Mouse (Mus musculus) induced T-regulatory cell, adult 2 months (primary cell): ENCODE data around the gene Cep89.

ENCODE experiments used
- DNase-seq: peaks from one replicate; pipeline ENCODE4 v3.0.0-alpha.2; 2012; ENCODE audit warnings: low read depth

Cep89 gene

DNA sequence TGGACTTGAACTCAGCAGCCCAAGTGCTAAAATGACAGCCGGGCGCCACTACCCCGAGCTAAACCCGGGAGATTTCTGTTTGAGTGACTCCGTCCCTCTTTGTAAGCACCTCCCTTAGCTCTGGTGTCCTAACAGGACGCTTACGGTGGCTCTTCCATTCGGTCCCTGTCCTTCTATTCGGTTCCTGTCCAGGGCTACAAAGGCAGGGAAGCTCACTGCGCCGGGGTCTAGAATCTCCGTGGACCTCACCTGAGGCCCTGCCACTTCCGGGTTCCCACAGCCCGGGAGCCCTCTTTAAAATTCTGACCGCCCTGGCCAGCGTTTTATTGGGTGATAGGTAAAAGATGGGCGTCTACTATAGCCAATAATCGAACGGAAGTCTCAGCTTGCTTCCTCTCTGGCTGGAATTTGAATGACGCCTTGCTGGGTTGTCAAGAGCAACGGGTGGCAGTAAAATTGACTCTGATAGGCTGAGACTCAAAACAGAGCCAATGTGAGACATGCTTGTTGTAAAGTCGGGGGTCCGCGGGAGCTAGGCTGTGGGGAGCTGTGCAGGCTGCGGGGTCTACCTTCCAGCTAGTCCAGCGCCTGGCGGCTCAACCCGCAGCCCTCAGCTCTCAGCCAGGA is at the start of gene Cep89, which contains the start of gene Faap24:
Cep89 (plus strand) TSS at position 494 of the 627 bp plus-strand sequence.
Faap24 (minus strand) TSS at position 295 of the 627 bp plus-strand sequence.
- DNase-seq, result peak; percentile 99

GRCm38 (mm10) chr7:35347918-35348700 is 48.7 kb upstream of the Cep89 start:
- no peak for DNase-seq

DNA sequence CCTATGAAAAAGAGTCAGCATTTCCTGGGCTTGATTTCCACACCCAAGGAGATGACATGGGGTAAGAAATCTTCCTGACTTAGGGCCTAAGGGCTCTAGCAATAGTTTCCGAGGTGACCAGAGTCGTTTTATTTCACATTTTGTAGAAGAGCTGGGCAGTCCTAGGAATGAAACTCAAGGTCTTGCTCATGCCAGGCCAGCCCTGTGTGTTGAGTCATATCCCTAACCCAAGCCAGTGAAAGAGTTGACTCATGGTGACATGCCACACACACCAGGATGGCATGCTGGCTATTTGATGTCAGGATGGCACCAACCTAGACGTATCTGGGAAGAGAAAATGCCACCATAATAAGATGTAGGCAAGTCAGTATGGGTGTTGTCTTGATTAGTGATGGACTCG is 47.8 kb upstream of the Cep89 start:
- DNase-seq, result no peak

- DNase-seq, result no peak
Measured at GRCm38 (mm10) chr7:35349886-35350684, 46.8 kb upstream of the Cep89 start.

- no peak for DNase-seq
Measured at GRCm38 (mm10) chr7:35351155-35351554, 45.7 kb upstream of the Cep89 start.

GRCm38 (mm10) chr7:35353306-35353705 is 43.5 kb upstream of the Cep89 start:
- no peak for DNase-seq

GRCm38 (mm10) chr7:35355303-35355872 is 41.4 kb upstream of the Cep89 start:
- DNase-seq, result no peak

DNA sequence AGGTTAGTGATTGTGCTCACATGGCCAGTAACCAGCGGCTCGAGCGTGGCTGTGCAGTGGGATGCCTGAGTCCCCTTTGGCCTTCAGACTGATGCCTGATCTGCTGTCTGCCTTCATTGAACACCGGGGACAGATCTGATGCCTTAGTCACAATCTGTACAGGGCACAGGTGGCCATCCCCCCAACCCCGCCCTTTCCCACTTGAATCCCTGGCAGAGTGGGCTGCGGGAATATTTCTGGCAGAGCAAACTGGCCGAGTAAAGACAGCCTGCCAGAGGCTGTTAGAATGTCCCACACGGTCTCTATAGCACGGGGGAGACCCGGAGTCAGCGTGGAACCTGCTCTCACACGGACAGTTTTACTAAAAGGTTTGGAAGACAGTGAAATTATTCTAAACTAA is 39.2 kb upstream of the Cep89 start:
- DNase-seq, result no peak

- no peak for DNase-seq
Measured at GRCm38 (mm10) chr7:35362253-35362652, 34.6 kb upstream of the Cep89 start.

DNA sequence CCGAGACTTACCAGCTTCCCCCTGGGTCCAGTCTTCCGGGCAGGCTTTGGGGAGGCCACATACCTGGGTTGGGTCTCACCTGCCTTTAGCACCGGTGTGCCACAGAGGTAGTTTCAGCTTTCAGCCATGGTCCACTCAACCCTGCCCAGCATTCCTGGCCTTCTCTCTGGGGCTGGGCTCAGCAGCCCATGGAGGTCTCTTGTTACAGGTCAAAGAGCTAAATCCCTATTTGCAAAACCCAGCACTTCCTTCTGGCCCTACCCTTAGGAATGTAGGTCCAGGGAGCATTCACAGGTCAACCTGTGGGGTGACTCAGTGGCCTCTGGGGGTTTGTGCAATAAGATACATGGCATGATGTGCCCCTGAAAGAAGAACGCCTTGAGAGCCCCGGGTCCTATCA is 34.0 kb upstream of the Cep89 start:
- DNase-seq, result no peak

GRCm38 (mm10) chr7:35365161-35365910 is 31.5 kb upstream of the Cep89 start:
- DNase-seq, result no peak

GRCm38 (mm10) chr7:35371096-35371495 is 25.7 kb upstream of the Cep89 start:
- no peak for DNase-seq

DNA sequence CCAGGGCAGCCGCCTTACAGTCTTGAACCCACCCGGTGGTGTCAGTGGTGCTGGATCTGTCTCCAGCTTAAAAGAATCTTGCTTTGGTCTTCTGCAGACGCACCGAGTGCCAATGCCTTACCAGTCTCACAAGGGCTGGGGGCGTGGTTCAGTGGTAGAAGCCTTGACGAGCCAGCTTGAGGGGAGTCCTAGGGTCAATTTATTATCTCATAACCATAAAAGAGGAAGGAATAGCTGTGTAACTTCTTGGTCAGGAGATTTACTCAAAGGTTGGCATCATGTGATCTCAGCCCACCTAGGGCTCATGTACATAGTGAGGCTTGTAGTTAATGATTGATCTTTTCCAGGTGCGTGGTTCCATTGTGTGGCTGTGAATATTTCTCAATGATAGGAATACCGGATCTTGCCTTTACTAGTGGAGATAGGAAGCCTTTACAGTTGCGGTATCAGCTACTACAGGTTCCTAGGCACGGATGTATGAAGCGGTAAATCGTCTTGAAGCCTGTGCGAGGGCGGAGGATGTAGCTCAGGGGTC is 24.3 kb upstream of the Cep89 start:
- no peak for DNase-seq

DNA sequence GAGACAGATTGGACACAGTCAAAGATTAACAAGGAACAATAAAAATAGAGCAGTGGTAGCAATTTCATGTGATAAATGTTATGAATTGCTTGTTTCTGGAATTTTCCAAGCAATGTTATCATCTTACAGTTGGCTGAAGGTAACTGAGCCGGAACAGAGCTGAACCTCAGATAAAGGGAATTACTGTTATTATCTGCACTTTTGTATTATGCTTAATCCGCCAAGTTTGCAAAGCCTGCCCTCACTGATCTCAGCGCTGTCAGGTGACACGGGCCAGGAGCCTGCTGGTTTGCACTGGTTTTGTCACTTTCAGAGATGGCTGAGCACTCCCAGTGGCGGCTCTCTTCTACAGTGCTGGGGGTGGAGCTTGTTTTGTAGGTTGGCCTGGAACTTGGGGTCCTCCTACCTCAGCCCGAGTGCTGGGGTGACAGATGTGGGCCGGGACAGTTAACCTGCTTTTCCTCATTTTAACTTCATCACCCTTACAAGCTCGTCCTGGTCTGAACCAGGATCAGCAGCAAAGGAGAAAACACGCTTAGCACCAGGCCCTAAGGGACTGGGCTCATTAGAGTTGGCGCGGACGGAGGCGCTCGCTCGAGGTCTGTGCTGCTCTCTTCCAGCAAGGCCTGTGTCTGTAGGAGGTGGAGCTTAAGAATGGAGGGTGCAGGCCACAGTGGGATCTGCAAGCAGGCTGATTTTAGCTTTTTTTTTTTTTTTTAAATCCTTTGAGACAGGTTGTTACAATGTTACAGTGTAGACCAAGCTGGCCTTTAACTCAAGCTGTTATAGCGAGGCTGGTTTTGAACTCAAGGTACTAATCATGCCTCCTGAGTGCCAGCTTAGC is 23.5 kb upstream of the Cep89 start:
- no peak for DNase-seq

GRCm38 (mm10) chr7:35374265-35374664 is 22.6 kb upstream of the Cep89 start:
- DNase-seq, result no peak

DNA sequence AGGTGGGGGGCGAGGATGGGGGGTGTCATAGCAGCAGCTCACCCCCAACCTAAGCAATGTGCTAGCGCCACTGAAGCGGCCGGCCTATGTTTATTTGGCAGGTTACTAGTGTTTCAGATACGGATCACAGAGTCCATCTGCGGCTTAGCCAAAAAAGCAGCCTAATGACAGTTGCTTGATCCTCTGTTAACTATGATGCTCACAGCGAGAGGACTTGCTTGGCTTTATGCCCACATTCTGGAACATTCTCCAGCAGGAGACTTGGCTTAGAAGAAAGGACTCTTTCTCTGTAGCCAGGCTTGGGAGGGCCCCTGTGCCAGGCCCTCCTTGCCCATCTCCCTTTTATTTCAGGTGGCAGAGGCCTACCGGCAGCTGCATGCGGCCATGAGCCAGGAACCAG is 20.2 kb upstream of the Cep89 start:
- no peak for DNase-seq

DNA sequence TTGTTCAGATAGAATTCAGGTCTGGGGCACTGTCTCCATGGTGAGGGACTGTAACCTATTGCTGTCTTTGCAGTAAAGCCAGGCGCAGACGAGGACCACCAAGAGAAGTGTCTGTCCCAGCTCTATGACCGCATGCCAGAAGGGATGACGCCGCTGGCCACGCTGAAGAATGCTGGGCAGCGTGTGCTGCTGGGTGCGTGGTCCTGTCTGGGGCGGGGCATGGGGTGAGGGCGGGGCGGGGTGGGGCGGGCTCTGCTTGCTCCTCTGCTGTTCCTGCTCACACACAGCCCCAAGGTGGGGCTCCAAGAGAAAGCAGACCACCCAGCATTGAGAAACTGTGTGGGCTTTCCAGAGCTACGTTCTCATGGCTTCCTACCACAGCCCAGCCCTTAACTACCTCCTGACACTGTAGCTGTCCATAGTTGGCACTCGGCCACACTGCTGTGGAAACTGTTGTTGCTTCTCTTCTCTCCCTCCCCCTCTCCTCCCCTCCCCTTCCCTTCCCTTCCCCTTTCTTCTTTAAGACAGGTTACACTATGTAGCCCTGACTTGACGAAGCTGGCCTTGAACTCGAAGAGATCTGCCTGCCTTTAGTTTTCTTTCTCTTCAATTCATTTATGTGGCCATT is 17.2 kb upstream of the Cep89 start:
- DNase-seq, result no peak

- DNase-seq, result no peak
Measured at GRCm38 (mm10) chr7:35380351-35380750, 16.5 kb upstream of the Cep89 start.

GRCm38 (mm10) chr7:35381861-35382260 is 15.0 kb upstream of the Cep89 start:
- no peak for DNase-seq
